Mouse (Mus musculus): ENCODE data around the gene Pirb. TPM values are rescaled to one million over a fixed set of nuclear protein-coding genes. Genes with fewer than 3 reads are reported as not detected.
"Not testable (repeated sequence)": the region's sequence is repeated elsewhere in the genome, so short reads cannot be mapped to it uniquely, and the experiment has no call there.

Gene Pirb
- polyA plus RNA-seq, 1 experiment: 5.4 TPM

DNA sequence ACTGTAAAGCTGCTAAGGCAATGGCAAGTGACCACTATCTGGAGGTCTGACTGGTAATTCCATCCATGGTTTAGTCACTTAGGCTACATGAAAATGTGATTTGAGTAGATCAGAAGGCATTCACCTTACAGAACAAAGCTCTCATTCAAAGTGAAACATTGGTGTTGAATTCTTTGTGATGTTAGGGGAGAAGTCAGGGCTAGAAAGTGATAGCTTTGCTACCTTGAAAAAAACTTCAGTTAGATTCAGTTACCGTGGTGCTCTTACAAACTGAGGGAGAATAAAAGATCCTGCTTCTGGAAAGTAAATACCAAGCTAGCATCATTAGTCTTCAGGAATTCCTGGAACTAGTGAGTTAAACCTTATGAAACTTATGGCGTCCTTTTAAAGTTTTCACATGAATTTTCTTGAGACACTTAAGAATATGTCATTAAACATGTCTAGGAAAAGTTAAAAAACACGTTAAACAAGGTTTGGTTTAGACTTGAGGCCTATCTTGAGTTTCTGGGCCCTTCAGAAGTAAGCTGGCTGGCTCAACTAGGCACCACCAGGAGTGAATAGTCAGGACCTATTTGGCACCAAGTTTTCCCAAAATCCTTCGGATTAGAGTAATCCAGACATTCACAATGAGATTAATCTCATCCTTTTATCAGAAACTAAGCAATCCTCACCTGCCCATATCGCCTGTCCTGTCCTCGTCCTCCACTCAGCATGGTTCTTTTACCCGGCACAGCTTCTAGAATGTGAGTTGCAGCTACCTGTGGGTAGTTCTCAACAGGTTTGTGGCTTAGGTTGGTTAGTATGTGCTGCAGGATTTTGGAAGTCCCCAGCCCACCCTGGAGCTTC is 12.4 kb downstream of the Pirb start:
- TF ChIP-seq POLR2A (IDR thresholded peaks at IDR 0.05; ENCODE audit: low read depth, low read length) (no peak), CTCF (conservative IDR thresholded peaks at IDR 0.05; ENCODE audit: insufficient read depth, insufficient read length, low read depth, low read length) (no peak)
- 65% methylated on average over 7 of the region's 7 CpGs for WGBS
- no peak for DNase-seq
- no peaks in the 10 kb centered on the region for H3K4me1 ChIP-seq (ENCODE audit: control insufficient read depth, insufficient read depth, low read length)
- H3K4me3 ChIP-seq (ENCODE audit: insufficient read depth, low read depth, low read length): no peak overlapping the region
- H3K36me3 ChIP-seq (ENCODE audit: control insufficient read depth, insufficient read depth, low read length): peaks cover 7% of the 10 kb centered on the region
- no peaks in the 10 kb centered on the region for H3K27me3 ChIP-seq (replicated peaks; ENCODE audit: control insufficient read depth, insufficient read depth, low read length)
- no peak overlapping the region for H3K27ac ChIP-seq (ENCODE audit: insufficient read depth, low read depth, low read length)

DNA sequence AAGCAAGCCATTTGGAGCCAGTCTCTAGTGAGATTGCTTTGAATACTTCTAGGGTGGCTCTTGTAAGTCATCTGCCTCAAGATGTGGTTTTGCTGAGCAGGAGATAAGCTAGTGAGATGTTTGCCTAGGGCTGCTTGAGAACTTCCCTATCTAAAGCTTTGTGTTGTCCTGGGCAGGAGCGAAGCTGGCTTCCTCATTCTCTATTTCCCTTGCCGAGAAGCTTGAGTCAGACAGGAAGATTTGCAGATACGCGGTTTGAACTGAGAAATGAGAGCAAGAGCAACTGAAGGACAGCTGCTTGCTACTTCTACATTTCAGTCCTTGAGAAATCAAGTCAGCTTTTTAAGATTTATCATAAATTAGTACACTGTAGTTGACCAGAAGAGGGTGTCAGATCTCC is 13.2 kb downstream of the Pirb start:
- Histone ChIP-seq H3K27me3 (replicated peaks; ENCODE audit: control insufficient read depth, insufficient read depth, low read length) (no peaks in the 10 kb centered on the region), H3K27ac (ENCODE audit: insufficient read depth, low read depth, low read length) (no peak overlapping the region), H3K4me3 (ENCODE audit: insufficient read depth, low read depth, low read length) (no peak overlapping the region), H3K36me3 (ENCODE audit: control insufficient read depth, insufficient read depth, low read length) (peaks cover 7% of the 10 kb centered on the region), H3K4me1 (ENCODE audit: control insufficient read depth, insufficient read depth, low read length) (no peaks in the 10 kb centered on the region)
- TF ChIP-seq CTCF (conservative IDR thresholded peaks at IDR 0.05; ENCODE audit: insufficient read depth, insufficient read length, low read depth, low read length) (no peak), POLR2A (IDR thresholded peaks at IDR 0.05; ENCODE audit: low read depth, low read length) (no peak)
- peak; percentile 21 for DNase-seq
- 70% methylated on average over 4 of the region's 4 CpGs for WGBS

DNA sequence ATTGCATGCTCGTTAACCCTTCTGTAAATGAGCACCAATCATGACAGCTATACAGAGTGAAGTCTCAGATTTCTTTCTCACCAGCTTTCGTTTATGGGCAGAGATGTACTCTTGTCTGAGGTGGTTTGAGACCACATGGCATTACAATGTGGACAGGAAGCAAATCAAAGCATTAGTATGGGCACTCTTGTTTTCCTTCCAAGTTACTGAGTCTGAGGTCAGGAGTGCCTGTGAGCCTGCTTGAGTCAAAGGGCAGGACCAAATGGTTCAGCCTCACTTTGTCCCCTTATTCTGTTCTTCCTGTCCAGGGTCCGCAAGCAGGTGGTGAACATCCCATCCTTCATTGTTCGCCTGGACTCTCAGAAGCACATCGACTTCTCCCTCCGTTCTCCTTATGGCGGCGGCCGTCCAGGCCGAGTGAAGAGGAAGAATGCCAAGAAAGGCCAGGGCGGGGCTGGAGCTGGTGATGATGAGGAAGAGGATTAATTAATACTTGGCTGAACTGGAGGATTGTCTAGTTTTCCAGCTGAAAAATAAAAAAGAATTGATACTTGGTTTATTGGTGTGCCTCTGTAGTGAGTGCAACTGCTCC is 13.8 kb downstream of the Pirb start:
- DNase-seq: no peak
- Histone ChIP-seq H3K36me3 (ENCODE audit: control insufficient read depth, insufficient read depth, low read length) (peaks cover 7% of the 10 kb centered on the region), H3K4me3 (ENCODE audit: insufficient read depth, low read depth, low read length) (no peak overlapping the region), H3K27me3 (replicated peaks; ENCODE audit: control insufficient read depth, insufficient read depth, low read length) (no peaks in the 10 kb centered on the region), H3K27ac (ENCODE audit: insufficient read depth, low read depth, low read length) (no peak overlapping the region), H3K4me1 (ENCODE audit: control insufficient read depth, insufficient read depth, low read length) (no peaks in the 10 kb centered on the region)
- TF ChIP-seq POLR2A (IDR thresholded peaks at IDR 0.05; ENCODE audit: low read depth, low read length): no peak
- TF ChIP-seq CTCF (conservative IDR thresholded peaks at IDR 0.05; ENCODE audit: insufficient read depth, insufficient read length, low read depth, low read length): no peak
- WGBS: 47% methylated on average over 11 of the region's 11 CpGs

DNA sequence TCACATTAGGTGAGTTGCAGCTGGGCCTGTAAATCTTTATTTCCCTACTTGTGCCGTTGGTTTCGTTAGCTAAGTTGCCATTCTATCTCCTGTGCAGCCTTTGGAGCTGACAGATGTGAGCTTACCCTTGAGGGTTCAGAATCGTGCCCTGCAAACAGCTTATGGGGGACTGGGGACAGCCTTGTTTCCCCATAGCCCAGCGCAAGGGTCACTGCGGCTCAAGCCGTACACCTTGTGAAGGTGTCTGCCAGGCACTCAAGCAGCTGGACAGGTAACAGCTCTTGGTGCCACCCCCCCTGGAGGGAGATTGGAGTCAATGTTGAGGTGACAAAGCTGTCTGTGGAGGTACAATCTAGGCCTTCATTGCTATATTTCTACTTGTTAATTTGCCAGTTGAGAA is 14.3 kb downstream of the Pirb start:
- no peak for TF ChIP-seq CTCF (conservative IDR thresholded peaks at IDR 0.05; ENCODE audit: insufficient read depth, insufficient read length, low read depth, low read length)
- TF ChIP-seq POLR2A (IDR thresholded peaks at IDR 0.05; ENCODE audit: low read depth, low read length): no peak
- DNase-seq: no peak
- 14% methylated on average over 6 of the region's 6 CpGs for WGBS
- H3K27me3 ChIP-seq (replicated peaks; ENCODE audit: control insufficient read depth, insufficient read depth, low read length): no peaks in the 10 kb centered on the region
- H3K36me3 ChIP-seq (ENCODE audit: control insufficient read depth, insufficient read depth, low read length): peaks cover 7% of the 10 kb centered on the region
- no peaks in the 10 kb centered on the region for H3K4me1 ChIP-seq (ENCODE audit: control insufficient read depth, insufficient read depth, low read length)
- no peak overlapping the region for H3K27ac ChIP-seq (ENCODE audit: insufficient read depth, low read depth, low read length)
- no peak overlapping the region for H3K4me3 ChIP-seq (ENCODE audit: insufficient read depth, low read depth, low read length)

DNA sequence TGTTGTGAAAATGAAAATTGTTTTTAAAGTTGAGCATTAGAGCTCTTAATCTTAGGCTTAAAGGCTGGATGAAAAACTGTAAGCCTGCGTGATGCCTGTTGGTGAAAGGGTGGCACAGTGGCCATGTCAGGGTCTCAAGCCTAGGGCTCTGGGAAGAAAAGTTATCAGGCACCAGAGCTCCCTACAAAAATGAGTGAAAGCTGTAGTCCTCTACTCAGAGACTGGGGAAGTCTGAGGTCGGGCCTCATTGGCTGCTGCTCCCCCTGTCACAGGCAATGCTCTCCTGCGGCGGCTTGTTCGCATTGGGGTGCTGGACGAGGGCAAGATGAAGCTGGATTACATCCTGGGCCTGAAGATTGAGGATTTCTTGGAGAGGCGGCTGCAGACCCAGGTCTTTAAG is 14.7 kb downstream of the Pirb start:
- DNase-seq; H3K4me3 ChIP-seq (ENCODE audit: insufficient read depth, low read depth, low read length); H3K27ac ChIP-seq (ENCODE audit: insufficient read depth, low read depth, low read length); H3K4me1 ChIP-seq (ENCODE audit: control insufficient read depth, insufficient read depth, low read length); H3K27me3 ChIP-seq (replicated peaks; ENCODE audit: control insufficient read depth, insufficient read depth, low read length); H3K36me3 ChIP-seq (ENCODE audit: control insufficient read depth, insufficient read depth, low read length): not testable (repeated sequence)
- 24% methylated on average over 7 of the region's 7 CpGs for WGBS

DNA sequence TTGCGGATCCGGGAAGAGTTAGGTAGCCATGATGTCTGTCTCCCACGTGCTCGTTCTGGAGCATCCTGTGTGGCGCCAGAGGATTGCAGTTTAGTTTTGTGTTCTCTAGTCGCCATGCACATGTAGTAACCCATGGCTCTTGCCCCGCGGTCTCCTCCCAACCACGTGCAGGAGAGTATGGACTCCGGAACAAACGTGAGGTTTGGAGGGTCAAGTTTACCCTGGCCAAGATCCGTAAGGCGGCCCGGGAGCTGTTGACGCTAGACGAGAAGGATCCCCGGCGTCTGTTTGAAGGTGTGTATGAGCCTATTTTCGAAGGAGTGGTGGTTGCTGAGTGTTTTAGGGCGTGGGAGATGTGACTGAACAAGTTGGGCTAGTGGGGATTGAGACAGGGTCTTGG is 15.7 kb downstream of the Pirb start:
- Histone ChIP-seq H3K27ac (ENCODE audit: insufficient read depth, low read depth, low read length) (peak overlapping the region; percentile 88; the same call in 1 of the 2 replicates), H3K36me3 (ENCODE audit: control insufficient read depth, insufficient read depth, low read length) (peaks cover 7% of the 10 kb centered on the region), H3K27me3 (replicated peaks; ENCODE audit: control insufficient read depth, insufficient read depth, low read length) (no peaks in the 10 kb centered on the region), H3K4me1 (ENCODE audit: control insufficient read depth, insufficient read depth, low read length) (no peaks in the 10 kb centered on the region), H3K4me3 (ENCODE audit: insufficient read depth, low read depth, low read length) (peak overlapping the region; percentile 76)
- no peak for DNase-seq
- no peak for TF ChIP-seq POLR2A (IDR thresholded peaks at IDR 0.05; ENCODE audit: low read depth, low read length)
- no peak for TF ChIP-seq CTCF (conservative IDR thresholded peaks at IDR 0.05; ENCODE audit: insufficient read depth, insufficient read length, low read depth, low read length)
- under 1% methylated on average over 20 of the region's 20 CpGs for WGBS

DNA sequence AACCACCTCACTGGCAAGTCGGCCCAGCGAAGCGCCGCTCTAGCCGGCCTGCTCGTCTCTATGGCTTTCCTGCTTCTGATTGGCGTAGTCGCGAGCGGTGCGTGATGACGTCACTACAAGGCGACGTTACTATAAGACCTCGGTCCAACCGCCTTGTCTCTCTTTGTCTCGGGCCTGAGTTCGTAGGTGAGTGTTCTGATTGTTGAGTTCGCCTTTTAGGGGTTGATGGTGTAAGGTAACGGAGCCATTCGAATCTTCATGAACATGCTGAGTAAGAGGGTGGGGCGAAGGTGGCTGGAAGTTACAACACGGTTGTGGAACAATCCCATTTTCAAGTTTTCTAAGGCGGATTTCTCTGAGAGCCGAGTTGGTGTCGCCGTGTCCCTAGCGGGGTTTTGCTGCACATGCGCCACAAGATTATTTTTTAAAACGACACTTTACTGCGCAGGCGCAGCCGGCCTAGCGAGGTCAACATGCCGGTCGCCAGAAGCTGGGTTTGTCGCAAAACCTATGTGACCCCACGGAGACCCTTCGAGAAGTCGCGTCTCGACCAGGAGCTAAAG is 16.2 kb downstream of the Pirb start, which contains the start of gene Rps9:
Gene Rps9 (plus strand): TSS at position 115 of the 563 bp plus-strand sequence.
- Histone ChIP-seq H3K4me1 (ENCODE audit: control insufficient read depth, insufficient read depth, low read length) (no peaks in the 10 kb centered on the region), H3K36me3 (ENCODE audit: control insufficient read depth, insufficient read depth, low read length) (peaks cover 7% of the 10 kb centered on the region), H3K4me3 (ENCODE audit: insufficient read depth, low read depth, low read length) (peak within 1 kb of the TSS; percentile 76), H3K27me3 (replicated peaks; ENCODE audit: control insufficient read depth, insufficient read depth, low read length) (no peaks in the 10 kb centered on the region), H3K27ac (ENCODE audit: insufficient read depth, low read depth, low read length) (peak within 1 kb of the TSS; percentile 88)
- DNase-seq: peak; percentile 98
- TF ChIP-seq POLR2A (IDR thresholded peaks at IDR 0.05; ENCODE audit: low read depth, low read length) (peak; percentile 82), CTCF (conservative IDR thresholded peaks at IDR 0.05; ENCODE audit: insufficient read depth, insufficient read length, low read depth, low read length) (0 out of 2 replicates have a peak, but pooled peaks have one; percentile 10)
- under 1% methylated on average over 42 of the region's 42 CpGs for WGBS

Data from kidney, adult 2 months (tissue).